Mouse (Mus musculus) forebrain, embryonic 14.5 days (tissue): ENCODE results near the gene Galnt14. TPM values are rescaled to one million over a fixed set of nuclear protein-coding genes. Genes with fewer than 3 reads are reported as not detected.
A peak's percentile ranks its signal among the peaks of the same experiment; 100 is the strongest.

Experiments used
- ATAC-seq: fragments of 200-750 bp; cut with Nextera tagmentation; 2 replicates; pipeline ENCODE4 v1.8.0; 2017; ENCODE audit warnings: mild to moderate bottlenecking, moderate library complexity
- DNase-seq: peaks from one replicate; pipeline ENCODE4 v3.0.0-alpha.2; 2015; ENCODE audit warnings: low spot score
- H3K27ac ChIP-seq: fragments of 300-500 bp; sonication (generic); 2 replicates; pipeline ENCODE4 v1.5.1; 2014; ENCODE audit warnings: low read depth, mild to moderate bottlenecking, control low read depth, low read length, moderate library complexity
- H3K27me3 ChIP-seq: fragments of 300-500 bp; sonication (generic); replicated peaks from 2 replicates; pipeline ENCODE4 v1.6.1; 2014; ENCODE audit warnings: low read length, control low read depth, mixed read lengths; ENCODE audit not compliant: control insufficient read depth, insufficient read depth
- H3K36me3 ChIP-seq: fragments of 300-500 bp; sonication (generic); 2 replicates; pipeline ENCODE4 v1.6.1; 2014; ENCODE audit warnings: low read length, control low read depth; ENCODE audit not compliant: control insufficient read depth, insufficient read depth
- H3K4me1 ChIP-seq: fragments of 300-500 bp; sonication (generic); 2 replicates; pipeline ENCODE4 v1.6.1; 2014; ENCODE audit warnings: antibody characterized with exemption, low read length, control low read depth; ENCODE audit not compliant: control insufficient read depth, insufficient read depth
- H3K4me2 ChIP-seq: fragments of 300-500 bp; sonication (generic); 2 replicates; pipeline ENCODE4 v1.6.1; 2014; ENCODE audit warnings: mild to moderate bottlenecking, control low read depth, low read length
- H3K4me3 ChIP-seq: fragments of 300-500 bp; sonication (generic); 2 replicates; pipeline ENCODE4 v1.5.1; 2014; ENCODE audit warnings: low read depth, low read length, control low read depth
- H3K9ac ChIP-seq: fragments of 300-500 bp; sonication (generic); 2 replicates; pipeline ENCODE4 v1.6.1; 2014; ENCODE audit warnings: mild to moderate bottlenecking, low read length, control low read depth, moderate library complexity
- H3K9me3 ChIP-seq: fragments of 300-500 bp; sonication (generic); replicated peaks from 2 replicates; pipeline ENCODE4 v1.6.1; 2016; ENCODE audit warnings: low read length, control low read depth, mixed read lengths; ENCODE audit not compliant: control insufficient read depth
- WGBS: fragments of 180-500 bp; shearing (Covaris S2); extraction: QIAGEN DNeasy Blood & Tissue Kit; methylation state at CpG from one replicate; pipeline ENCODE4 v1.1.7; 2014; 5-methylcytosine and 5-hydroxymethylcytosine counted together
- polyA plus RNA-seq: library from polyadenylated mRNA; unstranded; fragments of >200 nt; fragmentation: Nextera tagmentation; extraction: Ambion mirVana; gene quantifications from 2 replicates; pipeline ENCODE4 v1.2.1, GENCODE M21; 2014

The Galnt14 gene
- polyA plus RNA-seq, 1 experiment from 2014 or later, result 7.1 TPM

- DNase-seq (no peak), ATAC-seq (no peak)
- Histone ChIP-seq H3K36me3 (no peaks in the 10 kb centered on the region), H3K9me3 (no peaks in the 10 kb centered on the region), H3K4me1 (no peaks in the 10 kb centered on the region), H3K27ac (no peak overlapping the region), H3K27me3 (no peaks in the 10 kb centered on the region), H3K9ac (no peak overlapping the region), H3K4me3 (no peak overlapping the region), H3K4me2 (no peak overlapping the region)
- WGBS, result 92% methylated on average over 4 of the region's 4 CpGs
These were observed 90.2 kb downstream of the Galnt14 start for GRCm38 (mm10) chr17:73620049-73620448.

GRCm38 (mm10) chr17:73602552-73603478 is 107.4 kb downstream of the Galnt14 start:
- DNase-seq, result peak; percentile 37
- WGBS, result 69% methylated on average over 5 of the region's 5 CpGs

GRCm38 (mm10) chr17:73599923-73600322 is 110.3 kb downstream of the Galnt14 start:
- 0 out of 2 replicates have a peak, but pooled peaks cover 2% of the 10 kb centered on the region for H3K4me1 ChIP-seq
- H3K9ac ChIP-seq, result no peak overlapping the region
- ATAC-seq, result no peak
- no peaks in the 10 kb centered on the region for H3K36me3 ChIP-seq
- no peak overlapping the region for H3K4me3 ChIP-seq
- WGBS, result 81% methylated on average over 6 of the region's 6 CpGs
- no peak overlapping the region for H3K27ac ChIP-seq
- DNase-seq, result no peak
- no peaks in the 10 kb centered on the region for H3K27me3 ChIP-seq
- no peaks in the 10 kb centered on the region for H3K9me3 ChIP-seq
- H3K4me2 ChIP-seq, result no peak overlapping the region

More at GRCm38 (mm10) chr17:73602552-73603478, 107.4 kb downstream of the Galnt14 start:
- Histone ChIP-seq H3K4me2 (no peak overlapping the region), H3K4me1 (no peaks in the 10 kb centered on the region), H3K27me3 (no peaks in the 10 kb centered on the region), H3K9ac (no peak overlapping the region), H3K4me3 (no peak overlapping the region), H3K27ac (no peak overlapping the region), H3K36me3 (no peaks in the 10 kb centered on the region), H3K9me3 (no peaks in the 10 kb centered on the region)
- no peak for ATAC-seq

GRCm38 (mm10) chr17:73592081-73592480 is 118.2 kb downstream of the Galnt14 start:
- no peak overlapping the region for H3K4me2 ChIP-seq
- H3K4me3 ChIP-seq, result no peak overlapping the region
- no peaks in the 10 kb centered on the region for H3K36me3 ChIP-seq
- 0 out of 2 replicates have a peak, but pooled peaks cover 2% of the 10 kb centered on the region for H3K4me1 ChIP-seq
- 68% methylated on average over 2 of the region's 2 CpGs for WGBS
- H3K9ac ChIP-seq, result no peak overlapping the region
- no peak for DNase-seq
- no peaks in the 10 kb centered on the region for H3K9me3 ChIP-seq
- no peak for ATAC-seq
- no peak overlapping the region for H3K27ac ChIP-seq
- no peaks in the 10 kb centered on the region for H3K27me3 ChIP-seq

GRCm38 (mm10) chr17:73587573-73587972 is 122.7 kb downstream of the Galnt14 start:
- no peaks in the 10 kb centered on the region for H3K27me3 ChIP-seq
- WGBS, result 59% methylated on average over 6 of the region's 6 CpGs
- DNase-seq, result peak; percentile 35
- H3K9ac ChIP-seq, result no peak overlapping the region
- no peaks in the 10 kb centered on the region for H3K36me3 ChIP-seq
- no peak overlapping the region for H3K27ac ChIP-seq
- H3K4me1 ChIP-seq, result no peaks in the 10 kb centered on the region
- peak; percentile 62 for ATAC-seq
- H3K4me3 ChIP-seq, result no peak overlapping the region
- no peaks in the 10 kb centered on the region for H3K9me3 ChIP-seq
- H3K4me2 ChIP-seq, result no peak overlapping the region

- Histone ChIP-seq H3K27ac (no peak overlapping the region), H3K9ac (no peak overlapping the region), H3K27me3 (no peaks in the 10 kb centered on the region), H3K9me3 (no peaks in the 10 kb centered on the region), H3K36me3 (no peaks in the 10 kb centered on the region), H3K4me1 (no peaks in the 10 kb centered on the region), H3K4me3 (no peak overlapping the region), H3K4me2 (no peak overlapping the region)
- 56% methylated on average over 1 of the region's 1 CpGs for WGBS
- ATAC-seq, result no peak
- DNase-seq, result no peak
These were observed 136.1 kb downstream of the Galnt14 start for GRCm38 (mm10) chr17:73574186-73574585.

GRCm38 (mm10) chr17:73572881-73573280 is 137.4 kb downstream of the Galnt14 start:
- no peak overlapping the region for H3K4me2 ChIP-seq
- H3K9ac ChIP-seq, result no peak overlapping the region
- 74% methylated on average over 5 of the region's 5 CpGs for WGBS
- no peaks in the 10 kb centered on the region for H3K36me3 ChIP-seq
- H3K4me1 ChIP-seq, result no peaks in the 10 kb centered on the region
- no peak for ATAC-seq
- no peak overlapping the region for H3K27ac ChIP-seq
- DNase-seq, result no peak
- no peak overlapping the region for H3K4me3 ChIP-seq
- H3K27me3 ChIP-seq, result no peaks in the 10 kb centered on the region
- H3K9me3 ChIP-seq, result no peaks in the 10 kb centered on the region

- no peak overlapping the region for H3K27ac ChIP-seq
- WGBS, result 89% methylated on average over 5 of the region's 5 CpGs
- H3K4me3 ChIP-seq, result no peak overlapping the region
- H3K4me1 ChIP-seq, result no peaks in the 10 kb centered on the region
- no peaks in the 10 kb centered on the region for H3K36me3 ChIP-seq
- no peaks in the 10 kb centered on the region for H3K27me3 ChIP-seq
- ATAC-seq (no peak), DNase-seq (no peak)
- no peaks in the 10 kb centered on the region for H3K9me3 ChIP-seq
- no peak overlapping the region for H3K9ac ChIP-seq
- H3K4me2 ChIP-seq, result no peak overlapping the region
These were observed 137.8 kb downstream of the Galnt14 start for GRCm38 (mm10) chr17:73572440-73572839.

GRCm38 (mm10) chr17:73571961-73572360 is 138.3 kb downstream of the Galnt14 start:
- no peak for ATAC-seq
- H3K27ac ChIP-seq, result no peak overlapping the region
- H3K4me1 ChIP-seq, result no peaks in the 10 kb centered on the region
- H3K9ac ChIP-seq, result no peak overlapping the region
- H3K4me2 ChIP-seq, result no peak overlapping the region
- H3K9me3 ChIP-seq, result no peaks in the 10 kb centered on the region
- WGBS, result 78% methylated on average over 4 of the region's 4 CpGs
- no peak for DNase-seq
- H3K27me3 ChIP-seq, result no peaks in the 10 kb centered on the region
- no peaks in the 10 kb centered on the region for H3K36me3 ChIP-seq
- H3K4me3 ChIP-seq, result no peak overlapping the region
